Mouse (Mus musculus) limb, embryonic 11.5 days (tissue): ENCODE data around the gene Psmb2. TPM values are rescaled to one million over a fixed set of nuclear protein-coding genes. Genes with fewer than 3 reads are reported as not detected.

Source experiments
- ATAC-seq: fragments of 200-750 bp; cut with Nextera tagmentation; 2 replicates; pipeline ENCODE4 v1.8.0; 2017; ENCODE audit warnings: low read depth; ENCODE audit not compliant: insufficient number of reproducible peaks, low FRiP score, low TSS enrichment
- DNase-seq: peaks from one replicate; pipeline ENCODE4 v3.0.0-alpha.2; 2015; ENCODE audit warnings: low spot score
- H3K27ac ChIP-seq: fragments of 300-500 bp; sonication (generic); replicated peaks from 2 replicates; pipeline ENCODE4 v1.5.1; 2014; ENCODE audit warnings: low read depth, mild to moderate bottlenecking, low read length
- H3K27me3 ChIP-seq: fragments of 300-500 bp; sonication (generic); 2 replicates; pipeline ENCODE4 v1.6.1; 2014; ENCODE audit warnings: mild to moderate bottlenecking, low read length, mixed read lengths; ENCODE audit not compliant: control insufficient read depth, insufficient read depth
- H3K36me3 ChIP-seq: fragments of 300-500 bp; sonication (generic); 2 replicates; pipeline ENCODE4 v1.6.1; 2014; ENCODE audit warnings: mild to moderate bottlenecking, low read length, moderate library complexity, mixed read lengths; ENCODE audit not compliant: control insufficient read depth, insufficient read depth
- H3K4me1 ChIP-seq: fragments of 300-500 bp; sonication (generic); 2 replicates; pipeline ENCODE4 v1.6.1; 2014; ENCODE audit warnings: low read length, mixed read lengths; ENCODE audit not compliant: control insufficient read depth, insufficient read depth
- H3K4me2 ChIP-seq: fragments of 300-500 bp; sonication (generic); 2 replicates; pipeline ENCODE4 v1.6.1; 2014; ENCODE audit warnings: low read depth, mild to moderate bottlenecking, moderate library complexity; ENCODE audit not compliant: severe bottlenecking
- H3K4me3 ChIP-seq: fragments of 300-500 bp; sonication (generic); 2 replicates; pipeline ENCODE4 v1.5.1; 2014; ENCODE audit warnings: low read depth, low read length
- H3K9ac ChIP-seq: fragments of 300-500 bp; sonication (generic); 2 replicates; pipeline ENCODE4 v1.6.1; 2014; ENCODE audit warnings: mild to moderate bottlenecking, low read length
- H3K9me3 ChIP-seq: fragments of 300-500 bp; sonication (generic); 2 replicates; pipeline ENCODE4 v1.6.1; 2016; ENCODE audit warnings: low read length; ENCODE audit not compliant: control insufficient read depth
- WGBS: fragments of 180-500 bp; shearing (Covaris S2); extraction: QIAGEN DNeasy Blood & Tissue Kit; methylation state at CpG from one replicate; pipeline ENCODE4 v1.1.7; 2014; 5-methylcytosine and 5-hydroxymethylcytosine counted together
- polyA plus RNA-seq: library from polyadenylated mRNA; unstranded; fragments of >200 nt; fragmentation: Nextera tagmentation; extraction: Ambion mirVana; gene quantifications from 2 replicates; pipeline ENCODE4 v1.2.1, GENCODE M21; 2014

The Psmb2 gene
- polyA plus RNA-seq, 1 experiment from 2014 or later: 572 TPM

GRCm38 (mm10) chr4:126644333-126644963, 33.0 kb upstream of the Psmb2 start:
- H3K4me3 ChIP-seq: no peak overlapping the region
- WGBS: 80% methylated on average over 10 of the region's 10 CpGs
- H3K36me3 ChIP-seq: no peaks in the 10 kb centered on the region
- H3K4me2 ChIP-seq: no peak overlapping the region
- no peak for ATAC-seq
- no peaks in the 10 kb centered on the region for H3K27me3 ChIP-seq
- H3K27ac ChIP-seq: no peak overlapping the region
- no peaks in the 10 kb centered on the region for H3K9me3 ChIP-seq
- H3K9ac ChIP-seq: no peak overlapping the region
- DNase-seq: no peak
- H3K4me1 ChIP-seq: no peaks in the 10 kb centered on the region

- ATAC-seq: no peak
- no peaks in the 10 kb centered on the region for H3K27me3 ChIP-seq
- no peaks in the 10 kb centered on the region for H3K36me3 ChIP-seq
- no peak for DNase-seq
- no peak overlapping the region for H3K27ac ChIP-seq
- H3K4me1 ChIP-seq: no peaks in the 10 kb centered on the region
- H3K4me2 ChIP-seq: no peak overlapping the region
- 38% methylated on average over 24 of the region's 24 CpGs for WGBS
- H3K9ac ChIP-seq: no peak overlapping the region
- H3K4me3 ChIP-seq: no peak overlapping the region
- no peaks in the 10 kb centered on the region for H3K9me3 ChIP-seq
These were observed 29.2 kb upstream of the Psmb2 start for GRCm38 (mm10) chr4:126647996-126648910.

GRCm38 (mm10) chr4:126653148-126653547, 24.3 kb upstream of the Psmb2 start:
- Histone ChIP-seq H3K9ac (no peak overlapping the region), H3K4me1 (no peaks in the 10 kb centered on the region), H3K36me3 (no peaks in the 10 kb centered on the region), H3K4me3 (no peak overlapping the region), H3K9me3 (no peaks in the 10 kb centered on the region), H3K27me3 (no peaks in the 10 kb centered on the region), H3K4me2 (no peak overlapping the region), H3K27ac (no peak overlapping the region)
- DNase-seq: no peak
- 80% methylated on average over 5 of the region's 5 CpGs for WGBS
- no peak for ATAC-seq

- no peaks in the 10 kb centered on the region for H3K4me1 ChIP-seq
- H3K27ac ChIP-seq: no peak overlapping the region
- WGBS: 8% methylated on average over 9 of the region's 9 CpGs
- H3K9me3 ChIP-seq: no peaks in the 10 kb centered on the region
- H3K4me2 ChIP-seq: no peak overlapping the region
- no peak for ATAC-seq
- H3K36me3 ChIP-seq: no peaks in the 10 kb centered on the region
- peak; percentile 89 for DNase-seq
- no peak overlapping the region for H3K9ac ChIP-seq
- no peak overlapping the region for H3K4me3 ChIP-seq
- H3K27me3 ChIP-seq: no peaks in the 10 kb centered on the region
These were observed 22.1 kb upstream of the Psmb2 start for GRCm38 (mm10) chr4:126655356-126655755.

- Histone ChIP-seq H3K27me3 (no peaks in the 10 kb centered on the region), H3K9ac (no peak overlapping the region), H3K36me3 (no peaks in the 10 kb centered on the region), H3K27ac (no peak overlapping the region), H3K4me3 (no peak overlapping the region), H3K4me2 (no peak overlapping the region), H3K4me1 (no peaks in the 10 kb centered on the region), H3K9me3 (no peaks in the 10 kb centered on the region)
- ATAC-seq (no peak), DNase-seq (no peak)
- WGBS: 79% methylated on average over 7 of the region's 7 CpGs
These were observed 16.2 kb upstream of the Psmb2 start for GRCm38 (mm10) chr4:126661249-126661648.

- ATAC-seq: no peak
- WGBS: 92% methylated on average over 2 of the region's 2 CpGs
- H3K27me3 ChIP-seq: no peaks in the 10 kb centered on the region
- no peak overlapping the region for H3K4me3 ChIP-seq
- H3K4me2 ChIP-seq: no peak overlapping the region
- no peak overlapping the region for H3K27ac ChIP-seq
- no peak overlapping the region for H3K9ac ChIP-seq
- no peaks in the 10 kb centered on the region for H3K36me3 ChIP-seq
- no peak for DNase-seq
- no peaks in the 10 kb centered on the region for H3K4me1 ChIP-seq
- H3K9me3 ChIP-seq: no peaks in the 10 kb centered on the region
These were observed 10.4 kb upstream of the Psmb2 start for GRCm38 (mm10) chr4:126667075-126667474.

- Histone ChIP-seq H3K4me1 (no peaks in the 10 kb centered on the region), H3K9me3 (no peaks in the 10 kb centered on the region), H3K27ac (no peak overlapping the region), H3K9ac (no peak overlapping the region), H3K27me3 (no peaks in the 10 kb centered on the region), H3K4me3 (no peak overlapping the region), H3K4me2 (no peak overlapping the region), H3K36me3 (peaks cover 11% of the 10 kb centered on the region)
- ATAC-seq: no peak
- 92% methylated on average over 5 of the region's 5 CpGs for WGBS
- DNase-seq: no peak
These were observed 4.9 kb downstream of the Psmb2 start for GRCm38 (mm10) chr4:126682298-126682697.

- Histone ChIP-seq H3K4me3 (no peak overlapping the region), H3K27me3 (no peaks in the 10 kb centered on the region), H3K27ac (no peak overlapping the region), H3K9me3 (no peaks in the 10 kb centered on the region), H3K4me1 (no peaks in the 10 kb centered on the region), H3K9ac (no peak overlapping the region), H3K36me3 (peaks cover 16% of the 10 kb centered on the region), H3K4me2 (no peak overlapping the region)
- no peak for DNase-seq
- ATAC-seq: no peak
- WGBS: 91% methylated on average over 3 of the region's 3 CpGs
These were observed 5.7 kb downstream of the Psmb2 start for GRCm38 (mm10) chr4:126683084-126683483.
